Mouse (Mus musculus) thymus, postnatal 14 days (tissue): Measurements from ENCODE around the gene Pou3f4.
"Not testable (repeated sequence)": the region's sequence is repeated elsewhere in the genome, so short reads cannot be mapped to it uniquely, and the experiment has no call there.

Experiments
- DNase-seq: peaks from one replicate; pipeline ENCODE4 v3.0.0; 2021

The Pou3f4 gene

GRCm38 (mm10) chrX:110814151-110814571 is at the start of gene Pou3f4:
Pou3f4 (plus strand) TSS chrX:110814280.
- DNase-seq = no peak

DNA sequence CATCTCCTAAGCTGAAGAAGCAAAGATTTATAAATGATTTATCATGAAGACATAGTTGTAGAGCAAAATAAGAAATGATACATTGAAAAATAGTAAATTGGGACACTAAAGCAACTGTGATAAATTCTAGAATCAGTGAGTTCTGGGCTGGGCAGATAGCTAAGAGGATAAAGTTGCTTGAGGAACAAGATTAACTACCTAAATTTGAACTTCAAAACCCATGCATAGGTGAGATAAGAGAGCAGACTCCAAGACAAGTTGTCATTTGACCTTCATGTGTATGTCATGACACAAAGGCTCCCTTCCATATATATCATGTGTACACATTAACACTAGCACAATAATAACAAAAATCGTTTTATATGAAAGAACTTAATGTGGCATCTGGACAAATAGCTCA is 48.1 kb upstream of the Pou3f4 start:
- no peak for DNase-seq

- DNase-seq = not testable (repeated sequence)
Observed at GRCm38 (mm10) chrX:110774807-110775206, 39.3 kb upstream of the Pou3f4 start.

- DNase-seq = no peak
Observed at GRCm38 (mm10) chrX:110802502-110802901, 11.6 kb upstream of the Pou3f4 start.

DNA sequence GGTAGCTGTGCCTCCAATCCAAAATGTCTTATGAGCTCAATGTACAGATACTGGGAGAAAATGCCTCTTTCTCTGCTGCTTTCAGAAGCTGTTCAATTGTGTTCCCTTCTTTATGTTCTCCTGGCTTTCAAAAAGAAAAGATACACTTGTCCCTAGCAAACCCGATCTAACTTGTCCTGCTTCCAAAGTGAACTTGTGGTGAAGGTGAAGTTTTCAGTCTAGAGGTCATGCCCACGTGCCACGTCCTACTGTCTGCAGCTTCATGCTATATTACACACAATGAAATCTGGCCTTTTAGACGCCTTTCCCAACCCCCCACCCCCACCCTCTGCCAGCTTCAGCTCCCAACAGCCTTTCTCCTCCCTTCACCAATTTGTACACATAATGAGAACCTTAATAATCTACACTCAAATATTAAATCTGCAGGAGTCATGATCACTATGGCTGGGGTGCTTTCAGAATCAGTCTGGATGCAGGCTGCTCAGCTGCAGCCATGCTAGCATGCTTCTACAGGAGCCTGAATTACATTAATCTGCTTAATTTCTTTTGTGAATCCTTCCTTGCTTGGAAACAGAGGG is 4.0 kb upstream of the Pou3f4 start:
- no peak for DNase-seq

DNA sequence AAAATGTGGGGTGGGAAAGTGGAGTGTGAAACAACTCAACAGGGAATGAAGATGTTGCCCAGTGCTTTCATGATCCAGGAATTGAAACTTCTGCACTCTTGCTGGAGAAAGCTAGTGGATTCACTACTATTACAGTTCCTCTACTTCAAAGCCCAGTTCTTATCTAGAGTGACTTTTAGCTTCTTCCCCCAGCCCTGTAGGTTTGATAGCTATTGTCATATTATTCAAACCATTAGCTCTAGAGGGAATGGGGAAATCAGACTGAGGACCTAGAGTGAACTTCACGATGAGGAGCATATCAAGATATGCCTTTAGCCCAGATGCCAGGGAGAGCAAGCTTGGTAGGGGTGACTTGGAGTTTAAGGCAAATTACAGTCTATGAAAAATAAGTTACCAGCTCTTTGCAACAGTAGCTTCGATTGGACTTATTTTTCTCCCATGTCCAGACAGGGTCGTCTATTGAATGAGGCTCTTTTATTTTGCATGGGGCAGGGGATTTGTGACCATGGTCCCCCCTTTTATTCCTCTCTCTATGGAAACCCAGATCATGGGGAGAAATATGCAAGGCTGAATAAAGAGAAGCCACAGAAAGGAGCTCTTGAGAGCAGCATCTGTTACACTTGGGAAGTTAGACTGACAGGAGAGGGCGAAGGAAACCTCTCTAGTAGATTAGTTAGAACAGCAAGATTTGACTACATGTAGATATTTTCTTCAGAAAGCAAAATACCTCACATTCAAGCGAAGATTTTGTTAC is 3.1 kb upstream of the Pou3f4 start:
- DNase-seq = no peak

DNA sequence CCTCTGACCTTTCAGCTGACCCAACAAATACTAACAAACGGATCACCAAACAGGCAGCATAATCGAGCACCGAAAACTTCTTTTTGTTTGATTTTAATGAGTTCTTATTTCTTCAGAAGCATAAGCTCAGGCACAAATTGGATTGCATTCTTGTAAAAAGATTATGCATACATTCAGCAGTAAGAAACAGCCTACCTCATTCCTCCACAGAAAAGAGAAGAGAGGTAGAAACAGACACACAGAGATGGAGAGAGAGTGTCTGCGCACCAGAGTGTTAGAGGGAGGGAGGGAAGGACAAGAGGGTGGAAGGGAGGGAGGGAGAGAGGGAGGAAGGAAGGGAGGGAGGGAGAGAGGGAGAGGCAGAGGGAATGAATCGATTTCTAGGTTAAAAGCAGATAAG is 2.0 kb upstream of the Pou3f4 start:
- no peak for DNase-seq

- DNase-seq = no peak
Observed at GRCm38 (mm10) chrX:110813401-110813800, 679 bp upstream of the Pou3f4 start.

GRCm38 (mm10) chrX:110814592-110815548 is 790 bp downstream of the Pou3f4 start:
- DNase-seq = no peak

- no peak for DNase-seq
Observed at GRCm38 (mm10) chrX:110815549-110815930, 1.5 kb downstream of the Pou3f4 start.

DNA sequence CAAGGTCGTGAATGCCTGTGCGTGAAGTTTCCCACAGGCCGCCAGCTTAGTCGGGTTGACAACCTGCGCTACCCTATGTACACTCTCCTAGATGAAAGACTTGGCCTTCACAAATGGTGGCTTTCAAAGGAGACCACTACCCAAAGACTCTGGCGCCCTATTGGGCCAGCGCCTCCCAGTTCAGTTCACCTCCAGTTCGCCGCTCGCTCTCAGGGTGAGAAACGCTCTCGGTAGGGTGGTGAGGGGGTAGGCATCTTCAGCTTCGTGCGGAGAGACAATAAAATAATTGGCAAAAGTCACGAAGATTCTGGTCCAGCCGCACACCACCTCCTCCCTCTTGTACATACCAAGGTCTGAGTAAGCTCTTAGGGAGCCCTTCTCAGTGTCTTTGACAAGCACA is 2.5 kb downstream of the Pou3f4 start:
- DNase-seq = no peak

DNA sequence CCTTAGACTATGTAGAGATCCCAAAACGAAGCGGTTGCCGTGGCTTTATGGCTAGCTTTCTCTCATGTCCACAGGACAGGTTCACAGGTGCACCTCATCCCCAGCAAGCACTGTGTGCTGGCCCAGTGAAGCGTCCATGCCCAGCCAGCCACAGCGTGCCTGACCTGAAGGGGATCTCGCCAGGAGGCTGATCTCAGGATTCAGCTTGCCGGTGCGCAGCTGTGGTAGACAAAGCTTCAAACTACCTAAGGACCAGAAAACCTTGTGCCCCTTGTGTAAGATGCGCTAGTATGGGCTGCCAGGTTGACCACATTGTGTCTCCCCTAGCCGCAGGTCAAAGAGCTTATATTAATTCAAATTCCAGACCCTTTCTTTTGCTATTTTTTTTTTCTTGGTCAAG is 3.1 kb downstream of the Pou3f4 start:
- no peak for DNase-seq

- DNase-seq = no peak
Observed at GRCm38 (mm10) chrX:110837450-110837849, 23.4 kb downstream of the Pou3f4 start.

GRCm38 (mm10) chrX:110851300-110851699 is 37.2 kb downstream of the Pou3f4 start:
- no peak for DNase-seq
